In genomic region chr11:117891581-117892175, GRCm38 (mm10) we compare ENCODE assay signal across 24 mouse cellular contexts. TPM values are rescaled to one million over a fixed set of nuclear protein-coding genes. Genes with fewer than 3 reads are reported as not detected.
DNase-seq lines count a peak whose midpoint lies in the region; ATAC-seq and TF ChIP-seq lines count a peak whose summit lies in the region.
"Had no signal": no experiment of that assay in that cellular context is flagged by ENCODE, and none has a peak within 500 bp of the region (broad histone marks: within the 10 kb centered on the region; RNA-seq: fewer than 3 reads in every experiment).

No protein-coding gene starts in this region.

- H3K27me3 ChIP-seq in lung, embryonic 14.5 days (ENCODE audit: insufficient read depth, low read length): 0 out of 2 replicates have a peak, but pooled peaks cover 7% of the 10 kb centered on the region
- H3K27me3 ChIP-seq in forebrain, embryonic 14.5 days (replicated peaks; ENCODE audit: control insufficient read depth, insufficient read depth, low read length): peaks cover 52% of the 10 kb centered on the region
- H3K27me3 ChIP-seq: Patski; stomach, embryonic 15.5 days had no signal

- no peak for ATAC-seq in lung, embryonic 14.5 days (ENCODE audit: insufficient read depth)
- 0 out of 2 replicates have a peak, but pooled peaks have one; percentile 31 for ATAC-seq in common myeloid progenitor, adult 5-6 weeks (replicated peaks; ENCODE audit: low read depth, poor library complexity, severe bottlenecking)
- ATAC-seq in erythroblast, adult 5-6 weeks (replicated peaks; ENCODE audit: low FRiP score, poor library complexity, severe bottlenecking): no peak
- no peak for ATAC-seq in forebrain, embryonic 14.5 days
- ATAC-seq: forebrain, embryonic 13.5 days; midbrain, embryonic 16.5 days; Patski had no signal

- no peaks in the 10 kb centered on the region for H3K36me3 ChIP-seq in lung, embryonic 14.5 days (ENCODE audit: insufficient read depth)
- no peaks in the 10 kb centered on the region for H3K36me3 ChIP-seq in forebrain, embryonic 14.5 days (ENCODE audit: control insufficient read depth, insufficient read depth, low read length)
- H3K36me3 ChIP-seq: embryonic facial prominence, embryonic 10.5 days; hindbrain, embryonic 15.5 days; liver, embryonic 15.5 days; stomach, embryonic 15.5 days had no signal

- no peak for TF ChIP-seq POLR2A in lung, adult 2 months (IDR thresholded peaks at IDR 0.05; ENCODE audit: borderline replicate concordance, extremely low read depth, low read depth, low read length)

- peak; percentile 32 for DNase-seq in lung, embryonic 14.5 days
- DNase-seq in lung, adult 2 months: no peak
- peak; percentile 75 for DNase-seq in thymus, postnatal 0 days (ENCODE audit: low spot score)
- no peak for DNase-seq in retina, embryonic 14.5 days (ENCODE audit: low spot score)
- no peak for DNase-seq in forebrain, embryonic 14.5 days (ENCODE audit: low spot score)
- DNase-seq: adrenal gland, postnatal 25 days; cerebellum, adult 11 months; gastrocnemius, postnatal 36 days; kidney, adult 11 months; lung, postnatal 14 days had no signal

- H3K4me2 ChIP-seq in lung, embryonic 14.5 days: no peak overlapping the region
- no peak overlapping the region for H3K4me2 ChIP-seq in forebrain, embryonic 14.5 days (ENCODE audit: low read length)
- H3K4me2 ChIP-seq: forebrain, embryonic 13.5 days; hindbrain, embryonic 15.5 days; liver, embryonic 15.5 days had no signal

- TF ChIP-seq CTCF in lung, embryonic 14.5 days (IDR thresholded peaks at IDR 0.05; ENCODE audit: low read depth): no peak
- no peak for TF ChIP-seq CTCF in lung, adult 2 months (IDR thresholded peaks at IDR 0.05; ENCODE audit: insufficient read depth, low read length)

- 78% methylated on average over 19 of the region's 19 CpGs for WGBS in lung, embryonic 14.5 days
- WGBS in lung, adult 2 months: 77% methylated on average over 19 of the region's 19 CpGs
- 93% methylated on average over 19 of the region's 19 CpGs for WGBS in forebrain, embryonic 14.5 days

- H3K9ac ChIP-seq in lung, embryonic 14.5 days: no peak overlapping the region
- H3K9ac ChIP-seq in forebrain, embryonic 14.5 days (ENCODE audit: low read length): no peak overlapping the region
- H3K9ac ChIP-seq: forebrain, embryonic 13.5 days; hindbrain, embryonic 15.5 days; liver, embryonic 15.5 days; stomach, embryonic 15.5 days had no signal

- no peaks in the 10 kb centered on the region for H3K9me3 ChIP-seq in lung, embryonic 14.5 days (ENCODE audit: low read depth, low read length)
- H3K9me3 ChIP-seq in forebrain, embryonic 14.5 days (replicated peaks; ENCODE audit: control insufficient read depth, low read length): no peaks in the 10 kb centered on the region
- H3K9me3 ChIP-seq: embryonic facial prominence, embryonic 10.5 days; forebrain, embryonic 13.5 days; hindbrain, embryonic 15.5 days; liver, embryonic 15.5 days; megakaryocyte, embryonic 14.5 days; stomach, embryonic 15.5 days had no signal

- no peak overlapping the region for H3K27ac ChIP-seq in lung, embryonic 14.5 days (ENCODE audit: low read depth)
- H3K27ac ChIP-seq in forebrain, embryonic 14.5 days (ENCODE audit: low read depth, low read length): no peak overlapping the region
- H3K27ac ChIP-seq: forebrain, embryonic 13.5 days; hindbrain, embryonic 15.5 days; kidney, postnatal 0 days; liver, embryonic 15.5 days had no signal

- H3K4me1 ChIP-seq in lung, embryonic 14.5 days (ENCODE audit: insufficient read depth): peaks cover 19% of the 10 kb centered on the region
- H3K4me1 ChIP-seq in lung, adult 2 months (ENCODE audit: control insufficient read depth, insufficient read depth, low read length): no peaks in the 10 kb centered on the region
- H3K4me1 ChIP-seq in forebrain, embryonic 14.5 days (ENCODE audit: control insufficient read depth, insufficient read depth, low read length): peaks cover 29% of the 10 kb centered on the region

- no peak overlapping the region for H3K4me3 ChIP-seq in lung, embryonic 14.5 days (ENCODE audit: low read depth, low read length)
- no peak overlapping the region for H3K4me3 ChIP-seq in lung, adult 2 months (replicated peaks; ENCODE audit: extremely low read depth, low read depth, low read length)
- H3K4me3 ChIP-seq in forebrain, embryonic 14.5 days (ENCODE audit: low read depth, low read length): no peak overlapping the region
- H3K4me3 ChIP-seq: forebrain, embryonic 13.5 days; hindbrain, embryonic 15.5 days; liver, embryonic 15.5 days; megakaryocyte, embryonic 14.5 days; stomach, embryonic 15.5 days had no signal

RNA-seq across cellular contexts. Expression of gene Tha1, which starts 18.4 kb away (rescaled TPM):
- polyA plus RNA-seq in lung, embryonic 14.5 days (2014; fragmentation: Nextera tagmentation; extraction: Ambion mirVana): 3.4 and 3.7 TPM in 2 replicates
- polyA plus RNA-seq in lung, adult 2 months (2012; rRNA removed): 11.7 and 15.5 TPM in 2 replicates
- 5.4 and 6.0 TPM in 2 replicates for total RNA-seq in common myeloid progenitor, adult 5-6 weeks (2017)
- polyA plus RNA-seq in thymus, postnatal 0 days (2015; fragmentation: Nextera tagmentation; extraction: Ambion mirVana): 9.0 and 9.4 TPM in 2 replicates
- not detected in 2 replicates for total RNA-seq in erythroblast, adult 5-6 weeks (2015; ENCODE audit: low replicate concordance)
- 1.6 TPM in 1 of 2 replicates, not detected in the other for total RNA-seq in erythroblast, adult 5-6 weeks (2017; ENCODE audit: low replicate concordance)
- 3.3 and 3.4 TPM in 2 replicates for polyA plus RNA-seq in forebrain, embryonic 14.5 days (2014; fragmentation: Nextera tagmentation; extraction: Ambion mirVana)

RNA-seq across cellular contexts. Expression of gene Tmem235, which starts 31.1 kb away (rescaled TPM):
- polyA plus RNA-seq in lung, embryonic 14.5 days (2014; fragmentation: Nextera tagmentation; extraction: Ambion mirVana): not detected in 2 replicates
- polyA plus RNA-seq in lung, adult 2 months (2012; rRNA removed): not detected in 2 replicates
- total RNA-seq in common myeloid progenitor, adult 5-6 weeks (2017): not detected in 2 replicates
- not detected in 2 replicates for polyA plus RNA-seq in thymus, postnatal 0 days (2015; fragmentation: Nextera tagmentation; extraction: Ambion mirVana)
- not detected in 2 replicates for total RNA-seq in erythroblast, adult 5-6 weeks (2015; ENCODE audit: low replicate concordance)
- not detected in 2 replicates for total RNA-seq in erythroblast, adult 5-6 weeks (2017; ENCODE audit: low replicate concordance)
- not detected in 2 replicates for polyA plus RNA-seq in forebrain, embryonic 14.5 days (2014; fragmentation: Nextera tagmentation; extraction: Ambion mirVana)
- total RNA-seq: adrenal gland, postnatal 25 days; gastrocnemius, postnatal 36 days; layer of hippocampus, postnatal 14 days; neutrophil, adult 5-6 weeks had no signal
- polyA plus RNA-seq: embryonic facial prominence, embryonic 10.5 days; forebrain, embryonic 13.5 days; hindbrain, embryonic 15.5 days; kidney, postnatal 0 days; limb, embryonic 14.5 days; liver, embryonic 15.5 days; midbrain, embryonic 16.5 days; stomach, embryonic 15.5 days had no signal

RNA-seq across cellular contexts. Expression of gene Birc5, which starts 42.6 kb away (rescaled TPM):
- polyA plus RNA-seq in lung, embryonic 14.5 days (2014; fragmentation: Nextera tagmentation; extraction: Ambion mirVana): 395 and 399 TPM in 2 replicates
- polyA plus RNA-seq in lung, adult 2 months (2012; rRNA removed): 1.4 and 2.5 TPM in 2 replicates
- 192 and 193 TPM in 2 replicates for total RNA-seq in common myeloid progenitor, adult 5-6 weeks (2017)
- polyA plus RNA-seq in thymus, postnatal 0 days (2015; fragmentation: Nextera tagmentation; extraction: Ambion mirVana): 457 and 480 TPM in 2 replicates
- 83.4 and 115 TPM in 2 replicates for total RNA-seq in erythroblast, adult 5-6 weeks (2015; ENCODE audit: low replicate concordance)
- total RNA-seq in erythroblast, adult 5-6 weeks (2017; ENCODE audit: low replicate concordance): 178 and 180 TPM in 2 replicates
- polyA plus RNA-seq in forebrain, embryonic 14.5 days (2014; fragmentation: Nextera tagmentation; extraction: Ambion mirVana): 106 and 145 TPM in 2 replicates

Comparison
In these comparisons a context has a peak if more than half of its experiments do, and no peak if none do; other contexts are left out.
1. DNase-seq: peak in lung, embryonic 14.5 days (single experiment) and thymus, postnatal 0 days (single experiment); none in lung, adult 2 months (single experiment), retina, embryonic 14.5 days (single experiment) and forebrain, embryonic 14.5 days (single experiment).
2. RNA of gene Birc5, which starts 42.6 kb away (polyA plus RNA-seq): 457 to 480 TPM in thymus, postnatal 0 days, 395 to 399 TPM in lung, embryonic 14.5 days and 106 to 145 TPM in forebrain, embryonic 14.5 days; 1.4 to 2.5 TPM in lung, adult 2 months; every median in the first group is over 10 times any median in the second.